Mouse (Mus musculus) lung, adult 2 months (tissue): ENCODE measurements at regions not wholly inside any gene's neighbourhood (a gene's known extent, or its start where the extent isn't known, plus 50 kb on each side); places are given as distances from the start of the nearest gene placed in this dataset.
"Not testable (repeated sequence)": the region's sequence is repeated elsewhere in the genome, so short reads cannot be mapped to it uniquely, and the experiment has no call there.

ENCODE experiments used
- CTCF ChIP-seq: fragments of 200-500 bp; IDR thresholded peaks from 2 replicates; pipeline ENCODE4 v1.5.1; 2011; ENCODE audit warnings: mild to moderate bottlenecking, low read length, control low read depth; ENCODE audit not compliant: insufficient read depth
- POLR2A ChIP-seq: fragments of 200-500 bp; IDR thresholded peaks from 2 replicates; pipeline ENCODE4 v1.6.1; 2011; ENCODE audit warnings: low read depth, mild to moderate bottlenecking, control low read depth, low read length, borderline replicate concordance; ENCODE audit errors: extremely low read depth

GRCm38 (mm10) chr14:19080001-19080400 lies 185.9 kb upstream of the Ube2e2 start:
- not testable (repeated sequence) for TF ChIP-seq CTCF, POLR2A
